Mouse (Mus musculus) midbrain, embryonic 14.5 days (tissue): Measurements from ENCODE around the gene Rnf185. TPM values are rescaled to one million over a fixed set of nuclear protein-coding genes. Genes with fewer than 3 reads are reported as not detected.

ENCODE experiments used
- ATAC-seq: fragments of 200-750 bp; cut with Nextera tagmentation; 2 replicates; pipeline ENCODE4 v1.8.0; 2017; ENCODE audit warnings: moderate number of reproducible peaks, moderate library complexity; ENCODE audit not compliant: low FRiP score, low TSS enrichment
- DNase-seq: peaks from one replicate; pipeline ENCODE4 v3.0.0-alpha.2; 2015
- H3K27ac ChIP-seq: fragments of 300-500 bp; sonication (generic); replicated peaks from 2 replicates; pipeline ENCODE4 v1.5.1; 2014; ENCODE audit warnings: mild to moderate bottlenecking, low read depth, low read length, moderate library complexity
- H3K27me3 ChIP-seq: fragments of 300-500 bp; sonication (generic); 2 replicates; pipeline ENCODE4 v1.6.1; 2014; ENCODE audit warnings: low read length, control low read depth, mixed read lengths; ENCODE audit not compliant: control insufficient read depth, insufficient read depth
- H3K36me3 ChIP-seq: fragments of 300-500 bp; sonication (generic); 2 replicates; pipeline ENCODE4 v1.6.1; 2014; ENCODE audit warnings: low read length, control low read depth; ENCODE audit not compliant: control insufficient read depth, insufficient read depth
- H3K4me1 ChIP-seq: fragments of 300-500 bp; sonication (generic); 2 replicates; pipeline ENCODE4 v1.6.1; 2014; ENCODE audit warnings: mild to moderate bottlenecking, antibody characterized with exemption, low read length, control low read depth; ENCODE audit not compliant: control insufficient read depth, insufficient read depth
- H3K4me2 ChIP-seq: fragments of 300-500 bp; sonication (generic); 2 replicates; pipeline ENCODE4 v1.6.1; 2014; ENCODE audit warnings: mild to moderate bottlenecking, low read length, moderate library complexity
- H3K4me3 ChIP-seq: fragments of 300-500 bp; sonication (generic); replicated peaks from 2 replicates; pipeline ENCODE4 v1.5.1; 2014; ENCODE audit warnings: low read depth, low read length
- H3K9ac ChIP-seq: fragments of 300-500 bp; sonication (generic); replicated peaks from 2 replicates; pipeline ENCODE4 v1.6.1; 2014; ENCODE audit warnings: mild to moderate bottlenecking, low read length, moderate library complexity
- H3K9me3 ChIP-seq: fragments of 300-500 bp; sonication (generic); 2 replicates; pipeline ENCODE4 v1.6.1; 2016; ENCODE audit warnings: low read length, control low read depth, mixed read lengths; ENCODE audit not compliant: control insufficient read depth
- WGBS: fragments of 180-500 bp; shearing (Covaris S2); extraction: QIAGEN DNeasy Blood & Tissue Kit; methylation state at CpG from one replicate; pipeline ENCODE4 v1.1.7; 2014; 5-methylcytosine and 5-hydroxymethylcytosine counted together
- polyA plus RNA-seq: library from polyadenylated mRNA; unstranded; fragments of >200 nt; fragmentation: Nextera tagmentation; extraction: Ambion mirVana; gene quantifications from 2 replicates; pipeline ENCODE4 v1.2.1, GENCODE M21; 2014

The Rnf185 gene
- polyA plus RNA-seq, 1 experiment from 2014 or later: 55.3 TPM

DNA sequence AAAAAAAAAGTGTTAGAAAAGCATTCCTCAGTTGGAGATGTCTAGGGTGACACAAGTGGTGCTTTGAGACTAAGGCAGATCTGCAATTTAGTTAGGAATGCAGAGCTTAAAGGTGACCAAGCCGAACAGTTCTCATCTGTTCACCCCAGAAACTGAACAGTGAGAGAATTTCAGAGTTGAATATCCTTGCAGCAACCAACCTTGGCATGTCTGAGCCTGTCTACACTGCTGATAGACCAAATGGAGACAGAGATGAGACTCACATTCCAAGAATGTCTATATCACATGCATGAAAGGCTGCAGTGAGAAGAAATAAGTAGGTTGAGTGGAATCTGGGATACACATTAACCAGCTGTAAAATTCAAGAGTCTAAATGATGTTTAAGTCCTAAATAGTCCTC lies 14.5 kb downstream of the Rnf185 start:
- Histone ChIP-seq H3K9me3 (no peaks in the 10 kb centered on the region), H3K4me2 (no peak overlapping the region), H3K27ac (no peak overlapping the region), H3K27me3 (no peaks in the 10 kb centered on the region), H3K36me3 (0 out of 2 replicates have a peak, but pooled peaks cover 3% of the 10 kb centered on the region), H3K4me3 (no peak overlapping the region), H3K4me1 (no peaks in the 10 kb centered on the region), H3K9ac (no peak overlapping the region)
- WGBS: 95% methylated on average over 1 of the region's 1 CpGs
- DNase-seq (no peak), ATAC-seq (no peak)

DNA sequence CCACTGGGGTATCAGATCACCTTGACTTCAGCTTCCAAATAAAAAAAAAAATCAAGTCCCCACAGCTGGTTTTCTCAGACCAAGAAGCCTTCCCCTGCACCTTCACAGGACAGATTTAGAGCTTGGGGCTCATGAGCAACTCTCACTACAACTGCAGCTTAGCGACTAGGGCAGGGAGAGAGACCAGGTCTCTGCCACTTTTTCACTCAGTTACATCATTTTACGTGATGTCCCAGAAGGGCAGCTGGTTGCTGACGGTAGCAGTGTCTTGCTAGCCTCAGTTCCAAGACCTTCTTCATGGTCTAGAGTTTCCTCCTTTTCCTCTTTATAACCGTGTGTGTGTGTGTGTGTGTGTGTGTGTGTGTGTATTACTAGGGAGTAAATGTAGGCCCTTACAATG lies 18.4 kb downstream of the Rnf185 start:
- ATAC-seq: no peak
- Histone ChIP-seq H3K4me3 (no peak overlapping the region), H3K36me3 (0 out of 2 replicates have a peak, but pooled peaks cover 3% of the 10 kb centered on the region), H3K9me3 (no peaks in the 10 kb centered on the region), H3K9ac (no peak overlapping the region), H3K4me2 (no peak overlapping the region), H3K27me3 (no peaks in the 10 kb centered on the region), H3K4me1 (no peaks in the 10 kb centered on the region), H3K27ac (no peak overlapping the region)
- DNase-seq: no peak
- 88% methylated on average over 4 of the region's 4 CpGs for WGBS

- Histone ChIP-seq H3K27me3 (no peaks in the 10 kb centered on the region), H3K9ac (no peak overlapping the region), H3K9me3 (no peaks in the 10 kb centered on the region), H3K36me3 (no peaks in the 10 kb centered on the region), H3K27ac (no peak overlapping the region), H3K4me3 (no peak overlapping the region), H3K4me1 (no peaks in the 10 kb centered on the region), H3K4me2 (no peak overlapping the region)
- 88% methylated on average over 6 of the region's 6 CpGs for WGBS
- no peak for ATAC-seq
- no peak for DNase-seq
These were observed 20.1 kb downstream of the Rnf185 start for GRCm38 (mm10) chr11:3431976-3432603.

DNA sequence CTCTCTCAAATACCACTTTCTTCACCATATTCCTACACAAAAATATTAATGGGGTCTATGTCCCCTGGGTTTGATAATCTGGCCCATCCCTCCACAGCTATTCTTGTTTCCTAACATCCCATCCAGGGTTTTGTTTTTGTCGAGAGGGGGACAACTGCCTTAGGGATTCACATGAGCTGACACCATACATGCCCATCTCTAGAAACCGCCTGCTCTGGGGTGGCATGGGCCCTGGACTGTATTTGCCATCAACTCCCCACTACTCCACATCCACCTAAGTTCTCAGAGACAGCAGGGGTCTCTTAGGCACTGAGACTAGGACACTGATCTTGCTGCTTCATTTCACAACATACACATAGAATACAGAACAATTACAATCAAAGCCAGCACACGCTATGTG lies 20.6 kb downstream of the Rnf185 start:
- DNase-seq (no peak), ATAC-seq (no peak)
- Histone ChIP-seq H3K4me3 (no peak overlapping the region), H3K9ac (no peak overlapping the region), H3K9me3 (no peaks in the 10 kb centered on the region), H3K36me3 (0 out of 2 replicates have a peak, but pooled peaks cover 2% of the 10 kb centered on the region), H3K4me2 (no peak overlapping the region), H3K27ac (no peak overlapping the region), H3K4me1 (no peaks in the 10 kb centered on the region), H3K27me3 (no peaks in the 10 kb centered on the region)
- 93% methylated on average over 3 of the region's 3 CpGs for WGBS

DNA sequence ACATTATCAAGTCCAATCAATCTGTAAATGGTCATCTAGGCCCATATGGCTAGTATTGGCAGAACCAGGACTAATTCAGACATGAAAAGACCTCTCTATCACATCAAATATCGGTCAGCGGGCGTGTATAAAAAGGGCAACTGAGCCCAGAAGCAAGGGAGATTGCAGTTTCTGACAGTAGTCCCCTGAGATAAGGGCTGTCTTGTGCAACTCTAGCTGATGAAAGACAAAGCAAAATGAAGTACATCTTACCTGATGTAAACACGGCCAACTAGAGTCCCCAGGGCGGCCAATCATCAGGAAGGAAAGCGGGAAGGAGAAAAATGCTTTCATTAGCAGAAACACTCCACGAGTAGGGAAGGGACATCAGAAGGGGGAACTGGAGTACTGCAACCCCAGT lies 23.5 kb downstream of the Rnf185 start:
- no peak for DNase-seq
- Histone ChIP-seq H3K36me3 (peaks cover 21% of the 10 kb centered on the region), H3K27me3 (no peaks in the 10 kb centered on the region), H3K4me3 (no peak overlapping the region), H3K4me2 (no peak overlapping the region), H3K9me3 (no peaks in the 10 kb centered on the region), H3K27ac (no peak overlapping the region), H3K4me1 (no peaks in the 10 kb centered on the region), H3K9ac (no peak overlapping the region)
- no peak for ATAC-seq
- 85% methylated on average over 7 of the region's 7 CpGs for WGBS

DNA sequence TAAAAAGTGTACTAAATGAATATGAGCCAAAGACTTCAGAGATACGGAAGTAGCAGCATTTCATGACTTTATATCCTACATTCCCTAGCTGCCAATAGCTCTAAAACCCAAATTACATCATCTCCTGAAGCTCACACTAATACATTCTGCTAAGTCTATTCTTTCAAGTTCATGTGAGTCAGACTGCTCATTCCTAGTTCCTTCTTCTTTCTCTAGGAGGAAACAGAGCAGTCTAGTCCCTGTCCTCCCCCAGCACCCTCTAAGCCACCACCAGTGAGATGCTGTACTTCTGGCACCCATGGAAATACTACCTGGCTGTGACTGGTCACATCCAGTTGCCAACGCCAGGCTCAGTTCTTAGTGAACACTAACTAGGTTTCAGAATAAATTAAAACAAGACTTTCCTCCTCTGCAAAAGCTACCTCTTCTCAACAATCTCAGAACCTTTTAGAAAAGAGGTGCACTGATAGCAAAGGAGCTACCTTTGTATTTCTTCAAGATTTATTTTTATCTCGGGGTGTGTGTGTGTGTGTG lies 24.4 kb downstream of the Rnf185 start:
- 86% methylated on average over 3 of the region's 3 CpGs for WGBS

GRCm38 (mm10) chr11:3422242-3422641 lies 29.9 kb downstream of the Rnf185 start:
- H3K27ac ChIP-seq: no peak overlapping the region
- ATAC-seq (no peak), DNase-seq (no peak)
- H3K9me3 ChIP-seq: no peaks in the 10 kb centered on the region
- no peak overlapping the region for H3K9ac ChIP-seq
- no peak overlapping the region for H3K4me2 ChIP-seq
- 88% methylated on average over 4 of the region's 4 CpGs for WGBS
- H3K27me3 ChIP-seq: no peaks in the 10 kb centered on the region
- H3K4me1 ChIP-seq: no peaks in the 10 kb centered on the region
- H3K4me3 ChIP-seq: no peak overlapping the region
- peaks cover 59% of the 10 kb centered on the region for H3K36me3 ChIP-seq

More for the DNA sequence above, 24.4 kb downstream of the Rnf185 start:
- Histone ChIP-seq H3K27ac (no peak overlapping the region), H3K4me2 (no peak overlapping the region), H3K27me3 (no peaks in the 10 kb centered on the region), H3K36me3 (peaks cover 28% of the 10 kb centered on the region), H3K4me3 (no peak overlapping the region), H3K9me3 (no peaks in the 10 kb centered on the region), H3K9ac (no peak overlapping the region), H3K4me1 (no peaks in the 10 kb centered on the region)
- DNase-seq: no peak
- ATAC-seq: no peak

DNA sequence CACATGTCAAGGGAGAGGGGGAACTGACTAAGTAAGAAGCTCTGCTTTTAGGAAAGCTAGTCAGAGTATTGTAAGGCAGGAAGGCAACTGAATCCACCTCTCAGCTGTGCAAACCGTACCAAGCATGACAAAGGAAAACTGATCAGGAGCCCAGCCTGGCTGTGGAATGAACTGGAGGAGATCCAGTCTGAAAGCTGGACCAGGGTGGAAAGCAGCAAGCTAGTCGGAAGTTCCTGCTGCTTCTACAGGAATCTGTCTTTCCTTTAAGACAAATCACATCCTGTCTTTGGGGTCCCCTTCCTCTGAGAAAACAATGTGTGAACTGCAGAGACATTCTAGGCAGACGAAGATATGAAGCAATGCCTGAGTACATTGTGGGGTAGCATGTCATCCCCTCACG lies 33.4 kb downstream of the Rnf185 start:
- Histone ChIP-seq H3K4me2 (no peak overlapping the region), H3K9me3 (no peaks in the 10 kb centered on the region), H3K27me3 (no peaks in the 10 kb centered on the region), H3K4me1 (no peaks in the 10 kb centered on the region), H3K36me3 (peaks cover 57% of the 10 kb centered on the region), H3K9ac (no peak overlapping the region), H3K4me3 (no peak overlapping the region), H3K27ac (no peak overlapping the region)
- DNase-seq: no peak
- no peak for ATAC-seq
- 92% methylated on average over 4 of the region's 4 CpGs for WGBS

GRCm38 (mm10) chr11:3417795-3418194 lies 34.4 kb downstream of the Rnf185 start:
- no peak for DNase-seq
- H3K36me3 ChIP-seq: peaks cover 53% of the 10 kb centered on the region
- WGBS: 86% methylated on average over 6 of the region's 6 CpGs

More at GRCm38 (mm10) chr11:3417795-3418194, 34.4 kb downstream of the Rnf185 start:
- H3K4me1 ChIP-seq: no peaks in the 10 kb centered on the region
- no peak overlapping the region for H3K4me3 ChIP-seq
- H3K27ac ChIP-seq: no peak overlapping the region
- no peaks in the 10 kb centered on the region for H3K9me3 ChIP-seq
- H3K9ac ChIP-seq: no peak overlapping the region
- no peaks in the 10 kb centered on the region for H3K27me3 ChIP-seq
- no peak for ATAC-seq
- no peak overlapping the region for H3K4me2 ChIP-seq
